Mouse (Mus musculus): Measurements from ENCODE around the gene Baiap2l2. TPM values are rescaled to one million over a fixed set of nuclear protein-coding genes. Genes with fewer than 3 reads are reported as not detected.
A peak's percentile ranks its signal among the peaks of the same experiment; 100 is the strongest.

Baiap2l2 gene
- polyA plus RNA-seq, 1 experiment from 2014 or later, result 4.2 TPM

GRCm38 (mm10) chr15:79261757-79262156, 23.6 kb downstream of the Baiap2l2 start:
- H3K4me3 ChIP-seq (ENCODE audit: low read depth, low read length), result peak overlapping the region; percentile 47
- no peak overlapping the region for H3K27ac ChIP-seq (ENCODE audit: low read depth, low read length)
- 0% methylated on average over 28 of the region's 28 CpGs for WGBS
- peak overlapping the region; percentile 66 for H3K4me2 ChIP-seq (ENCODE audit: low read depth, low read length, severe bottlenecking)
- no peaks in the 10 kb centered on the region for H3K36me3 ChIP-seq (ENCODE audit: control insufficient read depth, insufficient read depth, low read length)
- H3K9me3 ChIP-seq (ENCODE audit: control insufficient read depth, low read length), result no peaks in the 10 kb centered on the region
- ATAC-seq (replicated peaks; ENCODE audit: low FRiP score) (peak; percentile 56; the same call in 1 of the 2 replicates), DNase-seq (ENCODE audit: low spot score) (peak; percentile 68)
- peaks cover 36% of the 10 kb centered on the region for H3K27me3 ChIP-seq (ENCODE audit: control insufficient read depth, insufficient read depth, low read length)
- peaks cover 5% of the 10 kb centered on the region; the same call in 1 of the 2 replicates for H3K4me1 ChIP-seq (replicated peaks; ENCODE audit: control insufficient read depth, insufficient read depth, low read length)
- peak overlapping the region; percentile 51 for H3K9ac ChIP-seq (ENCODE audit: low read length)

DNA sequence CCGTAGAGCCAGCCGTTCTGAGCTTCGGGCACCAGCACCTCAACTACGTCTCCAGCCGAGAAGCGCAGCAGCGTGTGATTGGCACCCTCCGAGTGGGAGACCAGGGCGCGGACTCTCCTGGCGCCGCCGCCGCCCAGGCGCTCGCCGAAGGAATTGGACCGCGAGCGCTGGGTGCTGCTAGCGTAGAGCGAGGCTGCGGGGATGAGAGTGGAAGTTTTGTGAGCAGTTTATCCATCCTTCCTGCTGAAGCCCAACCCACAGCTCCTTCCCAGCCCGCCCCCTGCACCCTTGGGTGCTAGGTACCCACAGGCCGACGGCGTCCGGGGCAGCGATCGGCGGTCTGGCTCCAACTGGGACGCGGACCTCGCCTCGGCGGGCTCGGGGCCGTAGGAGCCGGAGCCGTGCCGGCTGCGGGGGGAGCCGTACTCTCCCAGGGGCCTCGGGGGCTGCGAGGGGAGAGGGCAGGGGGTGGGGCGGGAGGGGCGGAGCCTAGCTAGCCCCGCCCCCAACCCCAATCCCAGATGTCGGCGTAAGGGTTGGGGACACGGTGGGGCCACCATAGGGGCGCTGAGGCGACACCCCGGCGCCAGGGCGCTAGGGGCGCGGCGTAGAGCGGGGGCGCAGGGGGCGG, 24.1 kb downstream of the Baiap2l2 start:
- DNase-seq (ENCODE audit: low spot score), result peak; percentile 74
- Histone ChIP-seq H3K27me3 (ENCODE audit: control insufficient read depth, insufficient read depth, low read length) (peaks cover 36% of the 10 kb centered on the region), H3K9ac (ENCODE audit: low read length) (peak overlapping the region; percentile 51), H3K4me1 (replicated peaks; ENCODE audit: control insufficient read depth, insufficient read depth, low read length) (peaks cover 5% of the 10 kb centered on the region; the same call in 1 of the 2 replicates), H3K36me3 (ENCODE audit: control insufficient read depth, insufficient read depth, low read length) (no peaks in the 10 kb centered on the region), H3K9me3 (ENCODE audit: control insufficient read depth, low read length) (no peaks in the 10 kb centered on the region), H3K4me3 (ENCODE audit: low read depth, low read length) (peak overlapping the region; percentile 47), H3K4me2 (ENCODE audit: low read depth, low read length, severe bottlenecking) (peak overlapping the region; percentile 66), H3K27ac (ENCODE audit: low read depth, low read length) (no peak overlapping the region)
- under 1% methylated on average over 61 of the region's 62 CpGs for WGBS
- peak; percentile 65 for ATAC-seq (replicated peaks; ENCODE audit: low FRiP score)

DNA sequence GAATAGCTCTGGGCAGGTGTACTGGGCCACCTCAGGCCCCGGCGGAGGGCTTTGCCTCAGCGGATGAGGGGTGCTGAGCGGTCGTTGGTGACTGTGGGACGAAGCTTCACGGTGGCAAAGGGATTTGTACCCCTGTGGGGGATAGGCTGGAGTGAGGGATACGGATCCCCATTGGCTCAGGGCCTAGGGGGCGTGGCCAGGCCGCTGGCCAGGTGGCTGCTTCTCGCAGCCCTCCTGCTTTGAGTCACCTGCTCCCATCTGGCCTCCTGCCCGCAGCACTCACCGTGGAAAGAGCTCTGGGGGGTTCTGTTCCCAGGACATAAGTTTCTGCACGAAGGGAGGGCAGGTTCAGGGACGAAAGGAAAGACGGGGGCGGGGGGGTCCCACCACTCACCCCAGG, 26.8 kb downstream of the Baiap2l2 start:
- Histone ChIP-seq H3K4me3 (ENCODE audit: low read depth, low read length) (no peak overlapping the region), H3K36me3 (ENCODE audit: control insufficient read depth, insufficient read depth, low read length) (no peaks in the 10 kb centered on the region), H3K9ac (ENCODE audit: low read length) (no peak overlapping the region), H3K4me1 (replicated peaks; ENCODE audit: control insufficient read depth, insufficient read depth, low read length) (peaks cover 5% of the 10 kb centered on the region; the same call in 1 of the 2 replicates), H3K9me3 (ENCODE audit: control insufficient read depth, low read length) (no peaks in the 10 kb centered on the region), H3K27ac (ENCODE audit: low read depth, low read length) (no peak overlapping the region), H3K4me2 (ENCODE audit: low read depth, low read length, severe bottlenecking) (no peak overlapping the region), H3K27me3 (ENCODE audit: control insufficient read depth, insufficient read depth, low read length) (peaks cover 37% of the 10 kb centered on the region)
- ATAC-seq (replicated peaks; ENCODE audit: low FRiP score) (no peak), DNase-seq (ENCODE audit: low spot score) (no peak)
- 37% methylated on average over 17 of the region's 17 CpGs for WGBS

DNA sequence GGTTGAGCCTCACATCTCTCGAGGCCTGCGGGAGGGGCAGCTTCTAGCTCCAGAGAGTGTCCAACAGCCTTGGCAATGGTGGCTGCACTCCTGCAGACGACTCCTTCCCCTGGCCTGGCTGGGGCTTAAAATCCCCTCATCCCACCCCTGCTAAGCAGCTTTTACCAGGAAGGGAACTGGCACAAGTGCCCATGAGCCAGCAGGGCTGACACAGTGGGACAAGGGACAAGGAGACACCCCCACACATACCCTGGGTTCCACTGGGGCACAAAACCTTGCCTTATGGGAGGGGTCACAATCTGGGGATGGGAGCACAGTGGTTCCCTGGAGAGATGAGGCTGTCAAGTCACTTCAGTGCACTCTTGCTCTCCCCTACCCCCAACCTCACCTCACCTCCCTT, 30.7 kb downstream of the Baiap2l2 start, which contains the start of gene Slc16a8:
TSS of gene Slc16a8 (minus strand) at position 101 of the 400 bp plus-strand sequence.
- Histone ChIP-seq H3K27me3 (ENCODE audit: control insufficient read depth, insufficient read depth, low read length) (peaks cover 28% of the 10 kb centered on the region), H3K9ac (ENCODE audit: low read length) (no peak within 1 kb of the TSS), H3K4me1 (replicated peaks; ENCODE audit: control insufficient read depth, insufficient read depth, low read length) (peaks cover 7% of the 10 kb centered on the region), H3K4me3 (ENCODE audit: low read depth, low read length) (no peak within 1 kb of the TSS), H3K27ac (ENCODE audit: low read depth, low read length) (no peak within 1 kb of the TSS), H3K4me2 (ENCODE audit: low read depth, low read length, severe bottlenecking) (no peak within 1 kb of the TSS), H3K9me3 (ENCODE audit: control insufficient read depth, low read length) (no peaks in the 10 kb centered on the region), H3K36me3 (ENCODE audit: control insufficient read depth, insufficient read depth, low read length) (no peaks in the 10 kb centered on the region)
- DNase-seq (ENCODE audit: low spot score) (no peak), ATAC-seq (replicated peaks; ENCODE audit: low FRiP score) (no peak)
- 33% methylated on average over 3 of the region's 3 CpGs for WGBS

DNA sequence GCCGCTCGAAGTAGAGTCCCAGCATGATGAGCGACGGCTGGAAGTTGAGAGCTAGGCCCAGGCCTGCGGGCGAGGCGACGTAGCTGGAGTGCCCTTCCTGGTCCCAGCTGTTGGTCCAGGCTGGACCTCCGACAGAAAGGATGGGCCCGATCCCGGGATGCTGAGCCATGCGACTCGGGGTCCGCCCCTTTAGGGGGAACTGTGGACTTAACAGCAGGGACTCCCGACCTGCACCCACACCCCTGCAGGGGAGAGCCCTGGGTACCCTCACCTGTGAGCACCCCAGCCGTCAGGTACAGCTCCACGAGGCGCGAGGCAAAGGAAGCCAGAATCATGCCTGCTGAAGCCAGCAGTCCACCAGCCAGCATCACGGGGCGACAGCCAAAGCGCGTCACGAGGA, 32.8 kb downstream of the Baiap2l2 start:
- Histone ChIP-seq H3K4me1 (replicated peaks; ENCODE audit: control insufficient read depth, insufficient read depth, low read length) (peaks cover 7% of the 10 kb centered on the region), H3K9ac (ENCODE audit: low read length) (peak overlapping the region; percentile 44; the same call in 1 of the 2 replicates), H3K27me3 (ENCODE audit: control insufficient read depth, insufficient read depth, low read length) (peaks cover 26% of the 10 kb centered on the region), H3K9me3 (ENCODE audit: control insufficient read depth, low read length) (no peaks in the 10 kb centered on the region), H3K4me3 (ENCODE audit: low read depth, low read length) (peak overlapping the region; percentile 25), H3K27ac (ENCODE audit: low read depth, low read length) (no peak overlapping the region), H3K36me3 (ENCODE audit: control insufficient read depth, insufficient read depth, low read length) (no peaks in the 10 kb centered on the region; the same call in 1 of the 2 replicates), H3K4me2 (ENCODE audit: low read depth, low read length, severe bottlenecking) (peak overlapping the region; percentile 55)
- WGBS, result 27% methylated on average over 24 of the region's 24 CpGs
- ATAC-seq (replicated peaks; ENCODE audit: low FRiP score), result no peak
- no peak for DNase-seq (ENCODE audit: low spot score)

DNA sequence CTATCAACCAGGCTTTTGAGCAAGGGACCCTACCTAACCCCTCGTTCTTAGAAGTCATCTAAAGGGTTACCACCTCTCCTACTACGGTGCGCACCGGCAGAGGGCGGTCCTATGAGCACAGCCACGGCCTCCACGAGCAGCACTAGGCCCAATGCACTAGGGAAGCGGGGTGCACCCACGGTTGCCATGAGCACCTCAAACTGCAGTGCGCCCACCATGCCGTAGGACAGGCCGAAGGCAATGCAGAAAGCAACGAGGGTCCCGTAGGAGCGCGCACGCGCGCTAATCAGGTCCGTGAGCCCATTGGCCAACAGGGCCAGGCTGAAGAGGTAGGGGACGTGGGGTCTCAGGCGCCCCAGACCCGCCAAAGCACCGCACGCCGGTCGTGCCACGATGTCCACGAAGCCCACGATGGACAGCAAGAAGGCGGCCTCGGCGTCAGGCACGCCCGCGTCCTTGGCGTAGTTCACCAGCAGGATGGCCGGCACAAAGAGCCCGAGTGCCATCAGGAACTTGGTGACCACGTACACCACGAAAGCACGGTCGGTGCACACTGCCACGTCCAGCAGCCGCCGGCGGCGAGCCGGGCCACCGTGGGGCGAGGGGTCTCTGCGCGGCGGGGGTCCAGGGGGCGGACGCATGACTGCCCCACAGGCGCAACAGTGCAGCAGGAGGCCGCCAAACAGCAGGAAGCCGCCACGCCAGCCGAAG, 33.4 kb downstream of the Baiap2l2 start:
- WGBS, result 3% methylated on average over 60 of the region's 61 CpGs
- Histone ChIP-seq H3K9me3 (ENCODE audit: control insufficient read depth, low read length) (no peaks in the 10 kb centered on the region), H3K4me1 (replicated peaks; ENCODE audit: control insufficient read depth, insufficient read depth, low read length) (peaks cover 7% of the 10 kb centered on the region), H3K27ac (ENCODE audit: low read depth, low read length) (no peak overlapping the region), H3K9ac (ENCODE audit: low read length) (peak overlapping the region; percentile 44), H3K36me3 (ENCODE audit: control insufficient read depth, insufficient read depth, low read length) (no peaks in the 10 kb centered on the region; the same call in 1 of the 2 replicates), H3K4me3 (ENCODE audit: low read depth, low read length) (peak overlapping the region; percentile 25), H3K4me2 (ENCODE audit: low read depth, low read length, severe bottlenecking) (peak overlapping the region; percentile 55), H3K27me3 (ENCODE audit: control insufficient read depth, insufficient read depth, low read length) (peaks cover 26% of the 10 kb centered on the region)
- ATAC-seq (replicated peaks; ENCODE audit: low FRiP score) (no peak), DNase-seq (ENCODE audit: low spot score) (peak; percentile 68)

DNA sequence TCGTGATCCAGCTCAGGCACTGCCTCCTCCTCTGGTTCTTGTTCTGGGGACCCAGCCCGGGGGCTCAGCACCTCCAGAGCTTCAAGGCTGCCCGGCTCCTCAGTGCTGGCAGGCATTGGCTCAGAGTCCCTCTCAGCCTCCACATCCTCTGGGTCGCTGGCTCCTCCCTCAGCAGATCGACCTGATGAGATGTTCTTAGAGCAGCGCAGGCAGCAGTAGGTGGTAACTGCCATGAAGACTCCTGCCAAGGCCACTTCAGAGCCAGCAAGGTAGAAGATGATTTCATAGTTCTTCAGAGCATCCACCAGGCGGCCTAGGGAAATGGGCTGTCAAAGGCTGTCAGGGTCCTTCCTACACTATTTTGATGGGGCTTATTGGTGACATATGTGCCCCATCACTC, 34.2 kb downstream of the Baiap2l2 start:
- DNase-seq (ENCODE audit: low spot score), result no peak
- no peak overlapping the region for H3K9ac ChIP-seq (ENCODE audit: low read length)
- whole genome bisulfite sequencing, result 50% methylated on average over 7 of the region's 7 CpGs
- H3K9me3 ChIP-seq (ENCODE audit: control insufficient read depth, low read length), result no peaks in the 10 kb centered on the region
- H3K36me3 ChIP-seq (ENCODE audit: control insufficient read depth, insufficient read depth, low read length), result no peaks in the 10 kb centered on the region; the same call in 1 of the 2 replicates
- no peak overlapping the region for H3K4me3 ChIP-seq (ENCODE audit: low read depth, low read length)
- H3K4me1 ChIP-seq (replicated peaks; ENCODE audit: control insufficient read depth, insufficient read depth, low read length), result peaks cover 7% of the 10 kb centered on the region
- H3K27ac ChIP-seq (ENCODE audit: low read depth, low read length), result no peak overlapping the region
- H3K4me2 ChIP-seq (ENCODE audit: low read depth, low read length, severe bottlenecking), result no peak overlapping the region
- no peak for ATAC-seq (replicated peaks; ENCODE audit: low FRiP score)
- H3K27me3 ChIP-seq (ENCODE audit: control insufficient read depth, insufficient read depth, low read length), result peaks cover 26% of the 10 kb centered on the region

DNA sequence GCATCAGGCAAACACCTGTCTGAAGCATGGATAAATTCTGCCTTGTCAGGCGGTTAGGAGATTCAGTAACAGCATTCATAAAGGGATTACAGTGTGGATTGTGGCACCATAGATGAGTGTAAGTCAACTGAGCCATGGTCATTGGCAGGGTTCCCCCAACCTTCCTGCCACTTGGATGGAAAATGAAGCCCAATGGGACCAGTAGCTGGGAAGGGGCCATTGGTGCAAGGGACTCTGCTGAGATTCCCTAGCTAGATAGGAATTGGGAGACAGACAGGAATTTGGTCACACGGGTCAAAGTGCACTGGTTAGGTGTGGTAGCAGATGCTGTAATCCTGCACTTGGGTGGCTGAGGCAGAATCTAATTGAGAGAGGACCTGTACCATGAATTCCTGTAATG, 35.1 kb downstream of the Baiap2l2 start:
- no peak overlapping the region for H3K27ac ChIP-seq (ENCODE audit: low read depth, low read length)
- H3K4me2 ChIP-seq (ENCODE audit: low read depth, low read length, severe bottlenecking), result no peak overlapping the region
- ATAC-seq (replicated peaks; ENCODE audit: low FRiP score) (no peak), DNase-seq (ENCODE audit: low spot score) (no peak)
- no peaks in the 10 kb centered on the region for H3K9me3 ChIP-seq (ENCODE audit: control insufficient read depth, low read length)
- H3K4me3 ChIP-seq (ENCODE audit: low read depth, low read length), result no peak overlapping the region
- H3K27me3 ChIP-seq (ENCODE audit: control insufficient read depth, insufficient read depth, low read length), result peaks cover 26% of the 10 kb centered on the region
- 84% methylated on average over 2 of the region's 2 CpGs for WGBS
- H3K36me3 ChIP-seq (ENCODE audit: control insufficient read depth, insufficient read depth, low read length), result no peaks in the 10 kb centered on the region; the same call in 1 of the 2 replicates
- H3K4me1 ChIP-seq (replicated peaks; ENCODE audit: control insufficient read depth, insufficient read depth, low read length), result peaks cover 7% of the 10 kb centered on the region
- no peak overlapping the region for H3K9ac ChIP-seq (ENCODE audit: low read length)
